Mouse (Mus musculus): ENCODE measurements around the gene Pdha1. TPM values are rescaled to one million over a fixed set of nuclear protein-coding genes. Genes with fewer than 3 reads are reported as not detected.

Gene Pdha1
- total and polyA plus RNA-seq, 3 experiments, result 36.4 to 388 (median 361) TPM

Other genes starting within 250 kb of the Pdha1 start
- gene Map3k15, start 150.0 kb downstream of the Pdha1 start, total RNA-seq (2021), result under 1 TPM; 0.69 to 0.81 TPM
- gene Map3k15, start 150.0 kb downstream of the Pdha1 start, polyA plus RNA-seq (2012; rRNA removed), result 0.21 and 0.31 TPM in 2 replicates

Measured in adrenal gland, adult 2 months (tissue).